Mouse (Mus musculus) intestine, embryonic 14.5 days (tissue): Measurements from ENCODE around the gene Galnt15. TPM values are rescaled to one million over a fixed set of nuclear protein-coding genes. Genes with fewer than 3 reads are reported as not detected.

Source experiments
- ATAC-seq: fragments of 200-750 bp; cut with Nextera tagmentation; replicated peaks from 2 replicates; pipeline ENCODE4 v1.8.0; 2017; ENCODE audit warnings: low read depth, moderate number of reproducible peaks, moderate TSS enrichment, moderate library complexity; ENCODE audit not compliant: low FRiP score, low TSS enrichment
- DNase-seq: peaks from one replicate; pipeline ENCODE4 v3.0.0-alpha.2; 2018; ENCODE audit warnings: low spot score
- H3K27ac ChIP-seq: fragments of 300-500 bp; sonication (generic); 2 replicates; pipeline ENCODE4 v1.5.1; 2014; ENCODE audit warnings: low read depth, mild to moderate bottlenecking, control low read depth
- H3K27me3 ChIP-seq: fragments of 300-500 bp; sonication (generic); replicated peaks from 2 replicates; pipeline ENCODE4 v1.6.1; 2014; ENCODE audit warnings: low read length, control low read depth; ENCODE audit not compliant: control insufficient read depth, insufficient read depth
- H3K36me3 ChIP-seq: fragments of 300-500 bp; sonication (generic); 2 replicates; pipeline ENCODE4 v1.6.1; 2014; ENCODE audit warnings: low read length, control low read depth; ENCODE audit not compliant: control insufficient read depth, insufficient read depth
- H3K4me1 ChIP-seq: fragments of 300-500 bp; sonication (generic); replicated peaks from 2 replicates; pipeline ENCODE4 v1.6.1; 2014; ENCODE audit warnings: low read length, control low read depth, mixed read lengths; ENCODE audit not compliant: control insufficient read depth, insufficient read depth
- H3K4me2 ChIP-seq: fragments of 300-500 bp; sonication (generic); 2 replicates; pipeline ENCODE4 v1.6.1; 2014; ENCODE audit warnings: low read length
- H3K4me3 ChIP-seq: fragments of 300-500 bp; sonication (generic); 2 replicates; pipeline ENCODE4 v1.5.1; 2014; ENCODE audit warnings: low read depth, low read length, control low read depth, mixed read lengths
- H3K9ac ChIP-seq: fragments of 300-500 bp; sonication (generic); 2 replicates; pipeline ENCODE4 v1.6.1; 2014; ENCODE audit warnings: mild to moderate bottlenecking, low read length
- H3K9me3 ChIP-seq: fragments of 300-500 bp; sonication (generic); 2 replicates; pipeline ENCODE4 v1.6.1; 2016; ENCODE audit warnings: low read length, control low read depth; ENCODE audit not compliant: control insufficient read depth
- WGBS: fragments of 180-500 bp; shearing (Covaris S2); extraction: QIAGEN DNeasy Blood & Tissue Kit; methylation state at CpG from one replicate; pipeline ENCODE4 v1.1.7; 2014; 5-methylcytosine and 5-hydroxymethylcytosine counted together
- polyA plus RNA-seq: library from polyadenylated mRNA; unstranded; fragments of >200 nt; fragmentation: Nextera tagmentation; extraction: Ambion mirVana; gene quantifications from 2 replicates; pipeline ENCODE4 v1.2.1, GENCODE M21; 2014

Gene Galnt15
- polyA plus RNA-seq, 1 experiment from 2014 or later: 0.04 TPM

- Histone ChIP-seq H3K4me3 (no peak overlapping the region), H3K36me3 (no peaks in the 10 kb centered on the region), H3K9ac (no peak overlapping the region), H3K9me3 (no peaks in the 10 kb centered on the region), H3K27me3 (no peaks in the 10 kb centered on the region), H3K4me1 (no peaks in the 10 kb centered on the region), H3K4me2 (no peak overlapping the region), H3K27ac (no peak overlapping the region)
- WGBS: 59% methylated on average over 6 of the region's 6 CpGs
- DNase-seq: no peak
- ATAC-seq: no peak
These were observed 17.1 kb upstream of the Galnt15 start for GRCm38 (mm10) chr14:32011547-32012304.

GRCm38 (mm10) chr14:32015131-32015770 is 13.5 kb upstream of the Galnt15 start:
- H3K9me3 ChIP-seq: no peaks in the 10 kb centered on the region
- H3K4me1 ChIP-seq: no peaks in the 10 kb centered on the region
- ATAC-seq (no peak), DNase-seq (no peak)
- no peak overlapping the region for H3K27ac ChIP-seq
- H3K9ac ChIP-seq: no peak overlapping the region
- no peaks in the 10 kb centered on the region for H3K27me3 ChIP-seq
- H3K36me3 ChIP-seq: no peaks in the 10 kb centered on the region
- WGBS: 85% methylated on average over 7 of the region's 7 CpGs
- H3K4me3 ChIP-seq: no peak overlapping the region
- H3K4me2 ChIP-seq: no peak overlapping the region

- Histone ChIP-seq H3K27ac (no peak overlapping the region), H3K36me3 (no peaks in the 10 kb centered on the region), H3K4me1 (no peaks in the 10 kb centered on the region), H3K9ac (no peak overlapping the region), H3K9me3 (no peaks in the 10 kb centered on the region), H3K4me2 (no peak overlapping the region), H3K4me3 (no peak overlapping the region), H3K27me3 (no peaks in the 10 kb centered on the region)
- 82% methylated on average over 3 of the region's 3 CpGs for WGBS
- ATAC-seq (no peak), DNase-seq (no peak)
These were observed 12.3 kb upstream of the Galnt15 start for GRCm38 (mm10) chr14:32016466-32016865.

GRCm38 (mm10) chr14:32016921-32017320 is 11.9 kb upstream of the Galnt15 start:
- WGBS: 20% methylated on average over 7 of the region's 7 CpGs
- Histone ChIP-seq H3K4me1 (no peaks in the 10 kb centered on the region), H3K27me3 (no peaks in the 10 kb centered on the region), H3K9me3 (no peaks in the 10 kb centered on the region), H3K36me3 (no peaks in the 10 kb centered on the region), H3K4me2 (no peak overlapping the region), H3K4me3 (no peak overlapping the region), H3K9ac (no peak overlapping the region), H3K27ac (no peak overlapping the region)
- DNase-seq: no peak
- ATAC-seq: no peak

- H3K9ac ChIP-seq: no peak overlapping the region
- H3K4me2 ChIP-seq: no peak overlapping the region
- no peak for DNase-seq
- H3K36me3 ChIP-seq: no peaks in the 10 kb centered on the region
- H3K27ac ChIP-seq: no peak overlapping the region
- no peaks in the 10 kb centered on the region for H3K27me3 ChIP-seq
- no peak overlapping the region for H3K4me3 ChIP-seq
- no peaks in the 10 kb centered on the region for H3K9me3 ChIP-seq
- H3K4me1 ChIP-seq: no peaks in the 10 kb centered on the region
- WGBS: 90% methylated on average over 2 of the region's 2 CpGs
- no peak for ATAC-seq
These were observed 11.3 kb upstream of the Galnt15 start for GRCm38 (mm10) chr14:32017448-32017847.

GRCm38 (mm10) chr14:32019091-32019490 is 9.7 kb upstream of the Galnt15 start:
- 77% methylated on average over 8 of the region's 8 CpGs for WGBS

GRCm38 (mm10) chr14:32021967-32022366 is 6.8 kb upstream of the Galnt15 start:
- DNase-seq (no peak), ATAC-seq (no peak)
- Histone ChIP-seq H3K27me3 (no peaks in the 10 kb centered on the region), H3K9ac (no peak overlapping the region), H3K4me3 (no peak overlapping the region), H3K4me2 (no peak overlapping the region), H3K36me3 (no peaks in the 10 kb centered on the region), H3K4me1 (no peaks in the 10 kb centered on the region), H3K9me3 (no peaks in the 10 kb centered on the region), H3K27ac (no peak overlapping the region)
- 49% methylated on average over 9 of the region's 9 CpGs for WGBS

More at GRCm38 (mm10) chr14:32019091-32019490, 9.7 kb upstream of the Galnt15 start:
- Histone ChIP-seq H3K36me3 (no peaks in the 10 kb centered on the region), H3K27ac (no peak overlapping the region), H3K4me2 (no peak overlapping the region), H3K9ac (no peak overlapping the region), H3K4me1 (no peaks in the 10 kb centered on the region), H3K4me3 (no peak overlapping the region), H3K27me3 (no peaks in the 10 kb centered on the region), H3K9me3 (no peaks in the 10 kb centered on the region)
- no peak for ATAC-seq
- no peak for DNase-seq

GRCm38 (mm10) chr14:32022450-32022849 is 6.3 kb upstream of the Galnt15 start:
- Histone ChIP-seq H3K36me3 (no peaks in the 10 kb centered on the region), H3K4me3 (no peak overlapping the region), H3K27ac (no peak overlapping the region), H3K9ac (no peak overlapping the region), H3K4me1 (no peaks in the 10 kb centered on the region), H3K4me2 (no peak overlapping the region), H3K9me3 (no peaks in the 10 kb centered on the region), H3K27me3 (no peaks in the 10 kb centered on the region)
- no peak for ATAC-seq
- no peak for DNase-seq

GRCm38 (mm10) chr14:32023891-32024290 is 4.9 kb upstream of the Galnt15 start:
- Histone ChIP-seq H3K9ac (no peak overlapping the region), H3K27me3 (no peaks in the 10 kb centered on the region), H3K9me3 (no peaks in the 10 kb centered on the region), H3K36me3 (no peaks in the 10 kb centered on the region), H3K4me3 (no peak overlapping the region), H3K4me1 (no peaks in the 10 kb centered on the region), H3K27ac (no peak overlapping the region), H3K4me2 (no peak overlapping the region)
- DNase-seq (no peak), ATAC-seq (no peak)
- 83% methylated on average over 4 of the region's 4 CpGs for WGBS
